Mouse (Mus musculus): ENCODE measurements around the gene Gm49369. TPM values are rescaled to one million over a fixed set of nuclear protein-coding genes. Genes with fewer than 3 reads are reported as not detected.

The Gm49369 gene
- polyA plus RNA-seq, 1 experiment from 2014 or later: 1.1 TPM

- Histone ChIP-seq H3K27ac (peak overlapping the region; percentile 19; the same call in 1 of the 2 replicates), H3K4me3 (no peak overlapping the region), H3K4me1 (peaks cover 22% of the 10 kb centered on the region), H3K36me3 (peaks cover 48% of the 10 kb centered on the region), H3K27me3 (ENCODE audit: low read depth, poor library complexity, severe bottlenecking) (peaks cover 53% of the 10 kb centered on the region), H3K9me3 (replicated peaks) (no peaks in the 10 kb centered on the region)
- 90% methylated on average over 5 of the region's 5 CpGs for WGBS
- DNase-seq (ENCODE audit: low spot score): no peak
Observed at GRCm38 (mm10) chr7:142374413-142375015, 8.0 kb downstream of the Gm49369 start.

GRCm38 (mm10) chr7:142373641-142374412, 8.6 kb downstream of the Gm49369 start, which contains the start of gene Ifitm10:
TSS of gene Ifitm10 (minus strand) at chr7:142373753.
- H3K4me1 ChIP-seq: peaks cover 22% of the 10 kb centered on the region
- H3K27me3 ChIP-seq (ENCODE audit: low read depth, poor library complexity, severe bottlenecking): peaks cover 58% of the 10 kb centered on the region
- peak within 1 kb of the TSS; percentile 55 for H3K4me3 ChIP-seq
- no peak for DNase-seq (ENCODE audit: low spot score)
- peak within 1 kb of the TSS; percentile 19; the same call in 1 of the 2 replicates for H3K27ac ChIP-seq
- 69% methylated on average over 8 of the region's 8 CpGs for WGBS
- H3K36me3 ChIP-seq: peaks cover 41% of the 10 kb centered on the region
- no peaks in the 10 kb centered on the region for H3K9me3 ChIP-seq (replicated peaks)

GRCm38 (mm10) chr7:142373039-142373438, 9.4 kb downstream of the Gm49369 start:
- H3K27me3 ChIP-seq (ENCODE audit: low read depth, poor library complexity, severe bottlenecking): peaks cover 66% of the 10 kb centered on the region
- 78% methylated on average over 5 of the region's 5 CpGs for WGBS
- peaks cover 22% of the 10 kb centered on the region for H3K4me1 ChIP-seq
- no peak for DNase-seq (ENCODE audit: low spot score)
- no peak overlapping the region for H3K4me3 ChIP-seq
- no peaks in the 10 kb centered on the region for H3K9me3 ChIP-seq (replicated peaks)
- H3K36me3 ChIP-seq: peaks cover 33% of the 10 kb centered on the region
- no peak overlapping the region for H3K27ac ChIP-seq

GRCm38 (mm10) chr7:142371768-142372661, 10.5 kb downstream of the Gm49369 start:
- no peaks in the 10 kb centered on the region for H3K9me3 ChIP-seq (replicated peaks)
- H3K27me3 ChIP-seq (ENCODE audit: low read depth, poor library complexity, severe bottlenecking): peaks cover 68% of the 10 kb centered on the region
- H3K4me3 ChIP-seq: peak overlapping the region; percentile 55
- peak; percentile 47 for DNase-seq (ENCODE audit: low spot score)
- WGBS: 2% methylated on average over 64 of the region's 64 CpGs
- peaks cover 22% of the 10 kb centered on the region for H3K4me1 ChIP-seq
- peaks cover 23% of the 10 kb centered on the region for H3K36me3 ChIP-seq
- H3K27ac ChIP-seq: no peak overlapping the region

GRCm38 (mm10) chr7:142371398-142371767, 11.1 kb downstream of the Gm49369 start:
- Histone ChIP-seq H3K4me3 (peak overlapping the region; percentile 55), H3K4me1 (peaks cover 22% of the 10 kb centered on the region), H3K9me3 (replicated peaks) (no peaks in the 10 kb centered on the region), H3K27ac (no peak overlapping the region), H3K27me3 (ENCODE audit: low read depth, poor library complexity, severe bottlenecking) (peaks cover 69% of the 10 kb centered on the region), H3K36me3 (peaks cover 17% of the 10 kb centered on the region)
- 24% methylated on average over 11 of the region's 11 CpGs for WGBS
- no peak for DNase-seq (ENCODE audit: low spot score)

GRCm38 (mm10) chr7:142370937-142371336, 11.5 kb downstream of the Gm49369 start:
- DNase-seq (ENCODE audit: low spot score): no peak
- Histone ChIP-seq H3K27me3 (ENCODE audit: low read depth, poor library complexity, severe bottlenecking) (peaks cover 72% of the 10 kb centered on the region), H3K36me3 (peaks cover 13% of the 10 kb centered on the region), H3K9me3 (replicated peaks) (no peaks in the 10 kb centered on the region), H3K4me1 (peaks cover 22% of the 10 kb centered on the region), H3K27ac (no peak overlapping the region), H3K4me3 (no peak overlapping the region; the same call in 1 of the 2 replicates)
- 82% methylated on average over 18 of the region's 18 CpGs for WGBS

- H3K27ac ChIP-seq: no peak overlapping the region
- no peak for DNase-seq (ENCODE audit: low spot score)
- no peaks in the 10 kb centered on the region for H3K9me3 ChIP-seq (replicated peaks)
- H3K27me3 ChIP-seq (ENCODE audit: low read depth, poor library complexity, severe bottlenecking): peaks cover 72% of the 10 kb centered on the region
- 72% methylated on average over 6 of the region's 6 CpGs for WGBS
- peaks cover 22% of the 10 kb centered on the region for H3K4me1 ChIP-seq
- H3K4me3 ChIP-seq: no peak overlapping the region
- H3K36me3 ChIP-seq: 0 out of 2 replicates have a peak, but pooled peaks cover 4% of the 10 kb centered on the region
Observed at GRCm38 (mm10) chr7:142369820-142370219, 12.6 kb downstream of the Gm49369 start.

- DNase-seq (ENCODE audit: low spot score): no peak
- 82% methylated on average over 2 of the region's 2 CpGs for WGBS
- no peak overlapping the region for H3K4me3 ChIP-seq
- peaks cover 18% of the 10 kb centered on the region for H3K4me1 ChIP-seq
- H3K27me3 ChIP-seq (ENCODE audit: low read depth, poor library complexity, severe bottlenecking): peaks cover 63% of the 10 kb centered on the region
- H3K27ac ChIP-seq: no peak overlapping the region
- no peaks in the 10 kb centered on the region for H3K9me3 ChIP-seq (replicated peaks)
- H3K36me3 ChIP-seq: no peaks in the 10 kb centered on the region
Observed at GRCm38 (mm10) chr7:142368856-142369255, 13.6 kb downstream of the Gm49369 start.

GRCm38 (mm10) chr7:142363107-142363506, 19.4 kb downstream of the Gm49369 start:
- DNase-seq (ENCODE audit: low spot score): no peak
- Histone ChIP-seq H3K9me3 (replicated peaks) (no peaks in the 10 kb centered on the region), H3K27ac (no peak overlapping the region), H3K36me3 (no peaks in the 10 kb centered on the region), H3K4me3 (no peak overlapping the region), H3K4me1 (no peaks in the 10 kb centered on the region), H3K27me3 (ENCODE audit: low read depth, poor library complexity, severe bottlenecking) (peaks cover 7% of the 10 kb centered on the region; the same call in 1 of the 2 replicates)
- 83% methylated on average over 4 of the region's 4 CpGs for WGBS

GRCm38 (mm10) chr7:142360743-142361142, 21.7 kb downstream of the Gm49369 start:
- Histone ChIP-seq H3K9me3 (replicated peaks) (no peaks in the 10 kb centered on the region), H3K4me1 (peaks cover 3% of the 10 kb centered on the region; the same call in 1 of the 2 replicates), H3K27ac (no peak overlapping the region), H3K4me3 (no peak overlapping the region), H3K27me3 (ENCODE audit: low read depth, poor library complexity, severe bottlenecking) (no peaks in the 10 kb centered on the region), H3K36me3 (no peaks in the 10 kb centered on the region)
- no peak for DNase-seq (ENCODE audit: low spot score)

GRCm38 (mm10) chr7:142359129-142359528, 23.3 kb downstream of the Gm49369 start:
- Histone ChIP-seq H3K4me1 (peaks cover 14% of the 10 kb centered on the region), H3K4me3 (no peak overlapping the region), H3K36me3 (no peaks in the 10 kb centered on the region), H3K9me3 (replicated peaks) (no peaks in the 10 kb centered on the region), H3K27me3 (ENCODE audit: low read depth, poor library complexity, severe bottlenecking) (no peaks in the 10 kb centered on the region), H3K27ac (0 out of 2 replicates have a peak overlapping the region, but pooled peaks have one; percentile 3)
- no peak for DNase-seq (ENCODE audit: low spot score)
- 73% methylated on average over 8 of the region's 8 CpGs for WGBS

- no peak overlapping the region for H3K4me3 ChIP-seq
- H3K27ac ChIP-seq: no peak overlapping the region
- no peak for DNase-seq (ENCODE audit: low spot score)
- H3K36me3 ChIP-seq: no peaks in the 10 kb centered on the region
- 85% methylated on average over 3 of the region's 3 CpGs for WGBS
- H3K27me3 ChIP-seq (ENCODE audit: low read depth, poor library complexity, severe bottlenecking): no peaks in the 10 kb centered on the region
- H3K9me3 ChIP-seq (replicated peaks): no peaks in the 10 kb centered on the region
- peaks cover 14% of the 10 kb centered on the region for H3K4me1 ChIP-seq
Observed at GRCm38 (mm10) chr7:142357566-142357965, 24.9 kb downstream of the Gm49369 start.
